Mouse (Mus musculus) kidney, postnatal 4 days (tissue): ENCODE measurements around the gene Gm44790.
A peak's percentile ranks its signal among the peaks of the same experiment; 100 is the strongest.

ENCODE experiments used
- DNase-seq, 2 experiments: peaks; one replicate each; pipeline ENCODE4 v3.0.0; 2021; ENCODE audit warnings: mixed read lengths in 2 of 2

Gm44790 gene

GRCm38 (mm10) chr6:86404100-86404861 is 22.2 kb upstream of the Gm44790 start, which contains the start of gene Tia1:
Gene Tia1 (plus strand): TSS chr6:86404219.
- peak; percentile 97 to 99 for DNase-seq

GRCm38 (mm10) chr6:86404996-86405395 is 21.5 kb upstream of the Gm44790 start:
- DNase-seq = no peak

GRCm38 (mm10) chr6:86406306-86406705 is 20.2 kb upstream of the Gm44790 start:
- no peak for DNase-seq

- no peak for DNase-seq
These were observed 7.7 kb upstream of the Gm44790 start for GRCm38 (mm10) chr6:86418711-86419110.

- no peak for DNase-seq
These were observed 7.2 kb upstream of the Gm44790 start for GRCm38 (mm10) chr6:86419239-86419638.

GRCm38 (mm10) chr6:86420491-86420890 is 6.0 kb upstream of the Gm44790 start:
- DNase-seq = peak in 1 of 2 experiments; percentile 31

GRCm38 (mm10) chr6:86431531-86431930 is 5.1 kb downstream of the Gm44790 start:
- no peak for DNase-seq

- no peak for DNase-seq
These were observed 7.2 kb downstream of the Gm44790 start for GRCm38 (mm10) chr6:86433696-86434095.

GRCm38 (mm10) chr6:86437711-86438110 is 11.3 kb downstream of the Gm44790 start:
- DNase-seq = peak; percentile 66 to 79

- DNase-seq = peak; percentile 96 to 97
These were observed 12.0 kb downstream of the Gm44790 start, which contains the start of gene C87436 for GRCm38 (mm10) chr6:86438272-86439118. Gene C87436 (plus strand): TSS chr6:86438374.

- DNase-seq = no peak
These were observed 12.7 kb downstream of the Gm44790 start for GRCm38 (mm10) chr6:86439119-86439496.

GRCm38 (mm10) chr6:86439531-86439930 is 13.1 kb downstream of the Gm44790 start:
- DNase-seq = no peak

- DNase-seq = no peak
These were observed 15.1 kb downstream of the Gm44790 start for GRCm38 (mm10) chr6:86441571-86441970.

- DNase-seq = no peak
These were observed 19.1 kb downstream of the Gm44790 start for GRCm38 (mm10) chr6:86445551-86445950.

- no peak for DNase-seq
These were observed 20.6 kb downstream of the Gm44790 start for GRCm38 (mm10) chr6:86446927-86447568.

GRCm38 (mm10) chr6:86456727-86457126 is 30.3 kb downstream of the Gm44790 start:
- no peak for DNase-seq

GRCm38 (mm10) chr6:86463079-86463478 is 36.6 kb downstream of the Gm44790 start:
- DNase-seq = no peak

- no peak for DNase-seq
These were observed 44.9 kb downstream of the Gm44790 start for GRCm38 (mm10) chr6:86471317-86471716.

- DNase-seq = no peak
These were observed 45.3 kb downstream of the Gm44790 start for GRCm38 (mm10) chr6:86471760-86472099.

GRCm38 (mm10) chr6:86472100-86472955 is 45.9 kb downstream of the Gm44790 start:
- peak; percentile 100 for DNase-seq

- peak in 1 of 2 experiments; percentile 61 for DNase-seq
These were observed 46.6 kb downstream of the Gm44790 start for GRCm38 (mm10) chr6:86473077-86473476.

GRCm38 (mm10) chr6:86474072-86474471 is 47.6 kb downstream of the Gm44790 start:
- DNase-seq = no peak
